Mouse (Mus musculus) cerebellum, adult (tissue): ENCODE measurements around the gene Gcnt7.

Source experiments
- ATAC-seq: cut with Nextera tagmentation; 2 replicates; pipeline ENCODE4 v1.9.2; 2017; ENCODE audit warnings: mild to moderate bottlenecking, moderate library complexity, mixed read lengths; ENCODE audit not compliant: insufficient number of reproducible peaks, low FRiP score, low TSS enrichment

The Gcnt7 gene

DNA sequence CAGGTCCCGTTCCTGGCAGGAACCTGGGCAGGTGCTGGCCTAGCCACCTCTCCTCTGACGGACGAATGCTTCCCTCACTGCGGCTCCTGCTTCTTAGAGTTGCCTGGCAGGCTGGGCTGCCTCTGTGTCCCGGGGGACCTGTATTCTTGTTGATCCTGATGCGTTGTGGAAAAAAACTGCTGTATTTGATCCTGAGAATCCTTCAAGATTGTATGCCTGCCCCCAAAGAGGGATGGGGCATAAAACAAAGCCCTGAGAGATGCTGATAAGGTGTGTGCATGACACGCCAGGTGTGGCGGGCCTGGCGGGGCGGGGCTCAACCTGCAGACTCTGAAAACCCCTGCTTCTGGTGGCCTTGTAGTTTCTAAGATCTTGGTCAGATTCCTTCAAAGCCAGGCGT lies at the start of gene Gcnt7:
Gcnt7 (minus strand) TSS at position 101 of the 400 bp plus-strand sequence.
- ATAC-seq: no peak

DNA sequence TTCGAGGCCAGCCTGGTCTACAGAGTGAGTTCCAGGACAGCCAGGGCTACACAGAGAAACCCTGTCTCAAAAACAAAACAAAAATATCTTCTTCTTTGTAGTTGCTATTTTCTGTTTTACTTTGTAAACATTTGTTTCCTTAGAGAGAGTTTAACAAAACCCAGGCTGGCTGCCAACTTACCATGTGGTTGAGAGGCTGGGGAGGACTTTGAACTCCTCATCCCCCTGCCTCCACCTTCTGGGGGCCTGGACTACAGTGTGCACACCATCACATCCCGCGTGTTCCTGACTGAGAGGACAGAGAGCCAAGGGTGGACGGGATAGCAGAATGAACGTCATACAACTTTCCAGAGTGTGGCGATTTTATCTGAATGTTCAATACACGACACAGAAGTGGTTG lies 47.7 kb upstream of the Gcnt7 start:
- ATAC-seq: no peak

DNA sequence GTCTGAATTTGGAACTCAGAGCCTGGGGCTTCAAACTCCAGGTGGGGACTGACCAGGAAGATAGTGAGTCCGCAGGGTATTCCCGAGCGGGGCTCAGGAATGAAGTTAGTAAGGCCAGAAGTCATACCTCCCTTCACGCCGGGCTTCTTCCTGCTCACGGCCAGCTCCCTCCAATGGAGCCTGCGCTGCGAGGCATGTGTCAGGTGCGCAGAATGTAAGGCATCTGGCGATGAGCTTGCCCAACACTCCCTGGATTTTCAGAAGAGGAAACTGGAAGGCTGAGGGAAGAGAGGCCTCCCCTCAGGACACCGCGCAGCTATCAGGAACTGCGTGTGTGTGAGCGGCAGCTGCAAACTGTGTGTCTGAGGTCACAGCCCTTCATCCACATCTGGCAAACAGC lies 43.8 kb upstream of the Gcnt7 start:
- no peak for ATAC-seq

DNA sequence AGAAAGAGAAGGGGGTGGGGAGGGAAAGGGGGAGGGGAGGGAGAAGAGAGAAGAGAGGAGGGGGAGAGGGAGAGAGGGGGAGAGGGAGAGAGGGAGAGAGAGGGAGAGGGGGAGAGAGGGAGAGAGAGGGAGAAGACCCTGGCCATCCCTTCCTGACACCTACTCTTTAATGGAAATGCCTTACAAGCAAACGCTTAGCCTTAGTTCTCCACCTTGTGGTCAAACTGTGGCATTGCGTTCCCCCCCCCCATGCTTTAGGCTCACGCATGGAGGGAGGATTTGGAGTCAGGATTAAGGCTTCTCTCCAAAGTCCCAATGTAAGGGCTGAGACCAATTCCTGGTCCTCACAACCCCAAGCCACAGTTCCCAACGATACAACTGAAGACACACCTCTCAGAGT lies 42.9 kb upstream of the Gcnt7 start:
- 0 out of 2 replicates have a peak, but pooled peaks have one; percentile 17 for ATAC-seq

DNA sequence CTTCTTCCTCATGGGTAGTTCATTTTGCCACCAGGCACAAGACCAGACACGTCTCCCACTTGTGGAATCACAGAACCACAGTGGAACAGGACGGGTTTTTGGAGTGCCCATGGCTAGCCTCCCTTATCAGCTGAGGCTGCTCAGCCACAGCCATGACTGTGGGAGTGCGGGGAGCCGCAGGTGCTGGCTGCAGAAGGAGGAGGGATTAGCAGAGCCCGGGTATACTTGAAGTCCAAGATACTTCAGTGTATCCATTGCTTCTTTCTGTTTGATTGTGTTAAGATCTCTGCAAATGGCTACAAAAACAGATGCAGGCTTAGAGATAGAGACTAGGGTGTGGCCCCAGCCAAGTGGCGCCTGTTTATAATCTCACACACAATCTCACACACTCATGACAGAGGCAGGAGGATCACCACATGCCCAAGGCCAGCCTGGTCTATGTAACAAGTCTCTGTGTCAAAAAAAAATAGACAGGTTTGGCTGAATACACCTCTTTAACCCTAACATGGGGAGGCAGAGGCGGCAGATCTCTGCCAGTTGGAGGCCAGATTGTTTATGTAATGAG lies 42.4 kb upstream of the Gcnt7 start:
- no peak for ATAC-seq

DNA sequence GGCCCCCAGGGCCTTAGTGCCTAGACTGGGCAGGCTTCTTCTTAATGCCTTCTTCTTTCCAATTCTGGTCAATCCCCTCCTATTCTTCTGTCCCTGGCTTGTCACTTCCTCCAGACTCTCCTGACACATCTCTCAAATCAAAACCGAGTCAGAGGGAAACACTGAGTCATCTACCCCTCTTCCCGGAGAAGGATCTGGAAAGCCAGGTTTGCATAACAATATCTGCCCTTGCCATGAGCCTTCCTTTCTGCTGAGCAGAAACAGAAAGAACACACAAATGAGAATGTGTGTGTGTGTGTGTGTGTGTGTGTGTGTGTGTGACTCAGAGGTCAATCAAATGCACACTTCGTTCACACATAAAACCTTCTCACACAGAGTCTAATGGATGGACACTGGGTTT lies 40.4 kb upstream of the Gcnt7 start:
- ATAC-seq: no peak

DNA sequence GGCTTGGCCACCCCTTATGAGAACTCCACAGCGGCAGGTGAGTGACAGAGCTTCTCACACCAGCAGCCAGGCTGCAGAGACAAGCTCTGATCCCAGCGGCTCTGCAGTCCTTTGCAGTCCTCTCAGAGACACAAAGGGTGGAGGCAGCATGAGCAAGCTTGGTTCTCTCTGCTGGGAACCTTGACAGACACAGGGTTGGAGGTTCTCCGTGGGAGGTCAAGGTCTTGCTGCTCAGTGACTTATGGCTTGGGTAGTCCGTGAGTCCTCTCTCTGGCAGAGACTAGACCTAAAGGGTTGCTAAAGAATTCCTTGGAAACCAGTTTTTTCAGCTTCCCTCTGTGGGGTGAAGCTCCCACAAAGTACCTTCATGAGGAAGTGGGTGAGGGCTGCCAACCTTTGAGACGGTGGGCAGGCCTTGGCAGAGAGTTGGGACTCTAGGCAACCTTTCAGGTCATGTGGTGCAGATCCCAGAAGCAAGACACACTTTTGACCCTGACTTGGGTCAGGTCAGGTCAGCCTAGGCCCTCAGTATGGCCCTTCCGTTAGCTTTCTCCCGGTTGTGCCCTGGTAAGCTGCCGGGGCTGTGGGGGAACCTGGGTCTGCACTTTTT lies 38.4 kb upstream of the Gcnt7 start:
- ATAC-seq: no peak

DNA sequence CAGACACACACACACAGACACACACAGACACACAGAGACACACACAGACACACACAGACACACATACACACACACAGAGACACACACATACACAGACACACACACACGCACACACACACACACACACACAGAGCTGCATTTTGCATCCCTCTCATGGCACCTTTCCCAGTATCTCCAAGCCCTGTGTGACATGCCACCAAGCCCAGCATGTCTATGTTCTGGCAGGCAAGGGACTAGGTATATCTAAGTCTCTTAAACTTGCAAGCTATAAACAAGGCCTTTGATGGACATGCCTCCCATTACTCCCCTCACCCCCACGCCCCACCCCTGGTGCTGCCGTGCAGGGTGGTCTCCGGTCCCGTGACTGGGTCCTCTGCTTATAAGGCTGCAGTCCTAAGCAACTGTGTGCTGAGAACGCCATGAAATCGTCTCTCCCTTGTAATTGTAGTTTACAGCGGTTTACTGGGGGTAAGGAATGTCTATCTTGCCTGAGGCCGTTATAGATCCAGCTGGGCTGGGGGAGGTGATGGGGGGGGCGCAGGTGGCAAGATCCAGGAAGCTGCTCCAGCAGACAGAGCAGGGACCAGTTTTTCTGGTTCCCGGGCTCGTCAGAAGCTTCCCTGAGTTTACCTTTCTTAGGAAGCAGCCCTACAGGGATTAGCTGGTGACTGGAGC lies 26.4 kb upstream of the Gcnt7 start:
- no peak for ATAC-seq

DNA sequence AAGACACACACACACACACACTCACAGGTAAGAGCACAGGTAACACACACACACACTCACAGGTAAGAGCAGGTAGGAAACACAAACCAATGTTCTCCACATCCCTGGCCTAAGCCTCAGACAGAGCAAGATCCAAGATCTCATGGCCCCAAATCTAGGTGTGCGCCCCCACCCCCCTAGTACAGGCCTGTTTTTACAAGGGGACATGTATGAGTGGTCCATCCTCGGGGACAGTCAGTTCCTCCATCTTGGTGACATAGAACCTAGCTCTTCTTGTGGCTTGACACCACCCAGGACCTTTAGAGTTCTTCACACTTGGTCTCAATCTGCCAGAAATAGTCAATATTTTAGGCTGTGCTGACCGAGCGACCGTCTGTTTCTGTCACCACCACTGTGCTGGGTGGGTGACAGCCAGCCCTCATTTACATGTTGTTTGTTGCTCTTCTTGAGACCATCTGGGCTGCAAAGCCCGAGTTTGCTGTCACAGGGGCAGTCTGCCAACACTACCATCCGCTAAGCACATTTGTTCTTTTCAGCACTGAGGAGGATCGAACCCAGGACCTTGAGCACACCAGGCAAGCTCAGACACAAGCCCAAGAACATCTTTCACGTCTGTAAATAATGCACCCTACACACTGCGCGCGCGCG lies 25.5 kb upstream of the Gcnt7 start:
- no peak for ATAC-seq

DNA sequence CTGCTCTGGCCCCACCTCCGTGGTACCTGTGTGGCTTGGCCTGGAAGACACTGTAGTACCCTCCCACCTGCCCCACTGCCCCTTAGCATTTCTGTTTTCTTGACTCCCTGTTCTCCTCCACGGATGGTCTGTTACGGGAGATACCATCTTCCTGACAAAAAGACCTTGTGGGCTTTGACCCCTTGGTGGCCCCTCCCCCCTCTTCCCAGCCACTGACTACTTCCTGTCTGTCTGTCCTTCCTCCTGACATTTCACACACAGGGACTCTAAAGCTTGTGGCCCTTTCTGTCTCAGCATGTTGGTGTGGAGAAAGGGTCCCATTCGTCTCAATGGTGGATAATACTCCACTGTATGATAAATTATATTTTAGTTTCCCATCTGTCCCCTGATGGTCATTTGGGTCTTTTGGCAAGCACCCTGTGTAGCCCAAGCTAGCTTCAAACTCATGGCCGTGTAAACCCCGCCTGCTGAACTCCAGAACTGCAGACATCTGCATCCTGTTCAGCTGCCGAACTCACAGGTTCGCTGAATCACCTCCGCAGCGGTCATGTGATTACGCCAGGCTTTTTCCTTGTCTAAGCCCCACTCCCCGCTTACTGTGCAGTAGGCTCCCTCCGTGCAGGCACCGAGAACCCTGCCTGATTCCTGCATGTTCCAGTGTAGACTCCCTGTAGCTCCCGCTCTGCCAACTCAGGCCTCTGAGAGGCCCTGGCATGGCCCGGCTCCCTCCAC lies 23.4 kb upstream of the Gcnt7 start:
- no peak for ATAC-seq

DNA sequence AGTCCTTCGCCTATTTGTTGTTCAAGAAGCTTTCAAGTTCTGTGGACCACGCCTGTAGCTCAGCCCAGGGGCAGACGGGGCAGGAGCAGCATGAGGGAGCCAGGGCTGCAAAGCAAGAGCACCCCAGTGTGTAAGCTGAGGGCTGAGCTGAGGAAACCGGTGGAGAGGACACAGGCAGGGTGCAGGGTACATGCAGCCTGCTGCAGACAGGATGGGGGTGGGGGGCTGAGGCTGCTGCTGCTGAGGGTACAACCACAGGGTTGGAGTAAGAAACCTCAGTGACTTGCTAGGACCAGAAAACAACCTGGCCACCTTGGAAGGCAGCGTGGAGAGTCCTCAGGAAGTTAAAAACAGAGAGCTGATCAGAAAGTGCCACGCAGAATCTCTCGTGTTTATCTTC lies 21.9 kb upstream of the Gcnt7 start:
- ATAC-seq: no peak

DNA sequence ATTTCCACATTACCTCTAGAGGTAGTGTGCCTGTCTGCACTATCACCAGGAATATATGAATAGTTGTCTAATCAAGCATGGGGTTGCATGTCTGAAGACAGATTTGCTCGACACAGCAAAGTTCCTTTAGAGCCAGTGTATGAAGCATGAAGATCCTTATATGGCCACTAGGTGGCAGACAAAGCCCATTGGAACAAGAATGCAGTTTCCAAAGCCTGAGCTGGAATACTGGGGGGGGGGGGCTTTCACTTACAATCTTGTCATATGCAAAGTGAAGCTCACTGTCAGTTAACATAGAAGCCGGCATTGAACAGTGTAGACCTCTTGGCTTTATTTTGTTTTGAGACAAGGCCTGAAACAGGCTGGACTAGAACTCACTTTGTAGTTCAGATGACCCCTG lies 19.5 kb upstream of the Gcnt7 start:
- ATAC-seq: peak; percentile 21; the same call in 1 of the 2 replicates

DNA sequence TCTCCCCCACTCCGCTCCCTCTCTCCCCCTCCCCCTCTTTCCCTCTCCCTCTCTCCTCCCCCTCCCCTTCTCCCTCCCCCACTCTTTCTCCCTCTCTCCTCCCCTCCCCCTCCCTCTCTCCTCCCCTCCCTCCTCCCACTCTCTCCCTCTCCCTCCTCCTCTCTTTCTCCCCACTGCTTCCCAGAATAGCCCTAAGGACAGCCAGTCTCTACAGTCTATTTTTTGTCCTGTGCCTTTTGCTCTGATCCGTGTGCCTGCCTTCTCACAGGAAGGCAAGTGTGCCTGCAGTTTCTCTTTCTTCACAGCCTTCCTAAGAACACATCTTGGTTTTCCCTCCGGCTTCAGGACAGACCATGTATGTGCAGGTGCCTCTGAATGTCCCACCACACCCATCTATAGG lies 19.0 kb upstream of the Gcnt7 start:
- 0 out of 2 replicates have a peak, but pooled peaks have one; percentile 2 for ATAC-seq

DNA sequence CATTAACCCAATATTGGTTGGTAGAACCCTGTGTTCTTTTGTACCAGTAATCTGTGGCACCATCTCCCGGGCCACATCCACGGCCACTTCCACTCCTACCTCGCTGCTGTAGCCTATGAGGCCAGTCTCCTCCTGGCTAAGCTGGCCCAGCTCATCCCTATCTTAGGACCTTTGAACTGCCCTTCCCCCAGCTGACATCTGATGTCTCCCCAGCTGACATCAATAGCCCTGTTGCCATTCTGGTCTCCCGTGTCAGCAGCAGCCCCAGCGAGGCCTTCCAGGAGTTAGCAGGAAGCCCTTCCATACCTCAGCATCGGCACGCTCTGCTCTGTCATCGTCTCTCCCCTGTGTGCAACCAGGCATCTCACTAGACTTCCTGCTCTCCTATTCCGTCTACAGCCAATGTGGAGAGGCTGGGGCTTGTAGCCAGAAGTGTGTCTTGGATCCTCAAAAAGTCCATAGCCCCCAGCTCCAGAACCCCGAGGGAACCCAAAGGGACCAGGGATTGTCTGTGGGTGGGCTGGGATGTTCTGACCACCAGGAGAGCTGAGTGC lies 18.4 kb upstream of the Gcnt7 start:
- ATAC-seq: no peak

DNA sequence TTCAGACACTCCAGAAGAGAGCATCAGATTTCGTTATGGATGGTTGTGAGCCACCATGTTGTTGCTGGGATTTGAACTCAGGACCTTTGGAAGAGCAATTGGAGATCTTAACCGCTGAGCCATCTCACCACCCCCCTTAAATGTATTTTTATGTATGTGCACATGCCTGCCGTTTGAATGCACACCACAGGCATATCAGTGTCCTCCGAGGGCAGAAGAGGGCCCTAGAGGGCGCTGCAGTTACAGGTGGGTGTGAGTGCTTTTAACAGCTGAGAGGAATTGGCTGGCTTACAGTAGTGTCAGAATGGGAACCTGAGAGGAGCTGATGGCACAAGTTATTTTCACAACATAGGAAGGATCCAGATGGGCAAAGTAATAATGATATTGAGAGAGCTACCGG lies 16.6 kb upstream of the Gcnt7 start:
- no peak for ATAC-seq

DNA sequence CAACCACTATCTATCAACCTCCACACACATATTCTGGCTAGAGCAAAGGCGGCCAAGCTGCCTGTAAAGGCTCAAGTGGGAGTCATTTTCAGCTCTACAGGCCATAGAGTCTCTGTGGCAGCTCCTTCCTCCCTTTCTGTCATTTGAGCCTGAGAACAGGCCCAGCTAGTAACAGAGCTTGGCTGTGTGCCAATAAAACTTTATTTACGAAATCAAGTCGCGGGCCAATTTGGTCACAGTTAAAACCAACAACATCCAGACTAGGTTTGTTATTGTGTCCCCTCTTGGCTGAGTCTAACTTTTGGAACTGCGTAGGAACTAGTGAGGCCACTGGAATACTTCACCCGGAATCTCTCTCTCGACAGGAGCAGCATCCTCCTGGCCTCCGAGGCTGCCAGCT lies 15.2 kb upstream of the Gcnt7 start:
- ATAC-seq: no peak

DNA sequence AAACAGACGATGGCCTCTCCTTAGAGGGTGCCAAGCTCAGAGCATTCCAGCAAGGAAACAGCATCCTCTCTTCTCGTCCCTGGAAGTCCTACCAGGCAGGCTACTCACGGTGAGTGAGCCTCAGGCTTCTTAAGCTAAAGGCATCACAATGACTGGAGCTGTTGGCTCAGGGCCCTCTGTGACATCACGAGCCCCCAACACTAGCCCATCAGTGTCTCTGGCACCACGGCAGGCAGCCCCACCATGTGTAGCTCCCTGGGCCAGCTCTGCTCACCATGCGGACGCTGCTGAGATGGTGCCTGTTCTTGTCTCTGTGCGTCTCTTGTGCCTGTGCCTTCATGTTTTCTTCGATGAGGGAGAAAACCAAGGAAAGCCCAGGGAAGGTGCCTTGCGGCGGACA lies 13.9 kb upstream of the Gcnt7 start, which contains the start of gene Fam209:
Fam209 (plus strand) TSS at position 203 of the 400 bp plus-strand sequence.
- no peak for ATAC-seq

DNA sequence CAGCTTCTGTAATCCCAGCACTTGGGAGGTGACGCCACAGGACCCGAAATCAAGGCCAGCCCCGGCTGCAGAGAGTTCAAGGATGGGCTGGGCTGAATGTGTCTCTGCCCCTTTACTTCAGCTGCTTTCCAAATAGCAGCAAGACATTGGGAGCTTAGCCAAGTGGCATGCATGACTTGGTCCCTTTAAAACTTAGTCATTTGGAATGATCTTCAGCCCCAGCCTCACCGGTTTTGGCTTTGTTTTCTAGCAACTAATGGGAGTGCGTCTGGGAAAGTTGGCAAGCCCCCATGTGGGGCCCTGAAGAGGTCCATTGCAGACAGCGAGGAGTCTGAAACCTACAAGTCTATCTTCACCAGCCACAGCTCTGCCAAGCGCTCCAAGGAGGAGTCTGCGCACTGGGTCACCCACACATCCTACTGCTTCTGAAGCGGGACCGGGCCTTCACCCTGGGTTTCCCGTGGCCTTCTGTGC lies 10.0 kb upstream of the Gcnt7 start:
- no peak for ATAC-seq

DNA sequence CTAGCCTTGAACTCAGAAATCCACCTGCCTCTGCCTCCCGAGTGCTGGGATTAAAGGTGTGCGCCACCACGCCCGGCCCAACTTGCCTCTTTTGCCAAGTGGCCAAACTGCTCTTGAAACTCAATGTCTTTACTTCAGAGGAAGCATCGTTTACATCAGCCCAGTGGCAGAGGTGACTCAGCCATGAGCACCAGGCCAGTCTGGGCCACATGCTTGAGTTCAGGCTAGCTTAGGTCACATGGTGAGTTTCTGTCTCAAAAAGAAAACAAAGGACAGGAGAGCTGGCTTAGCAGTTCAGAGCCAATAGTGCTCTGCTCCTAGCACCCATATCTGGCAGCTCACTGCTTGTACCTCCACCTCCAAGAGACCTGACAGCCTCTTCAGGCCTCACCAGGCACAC lies 8.8 kb upstream of the Gcnt7 start:
- ATAC-seq: no peak

DNA sequence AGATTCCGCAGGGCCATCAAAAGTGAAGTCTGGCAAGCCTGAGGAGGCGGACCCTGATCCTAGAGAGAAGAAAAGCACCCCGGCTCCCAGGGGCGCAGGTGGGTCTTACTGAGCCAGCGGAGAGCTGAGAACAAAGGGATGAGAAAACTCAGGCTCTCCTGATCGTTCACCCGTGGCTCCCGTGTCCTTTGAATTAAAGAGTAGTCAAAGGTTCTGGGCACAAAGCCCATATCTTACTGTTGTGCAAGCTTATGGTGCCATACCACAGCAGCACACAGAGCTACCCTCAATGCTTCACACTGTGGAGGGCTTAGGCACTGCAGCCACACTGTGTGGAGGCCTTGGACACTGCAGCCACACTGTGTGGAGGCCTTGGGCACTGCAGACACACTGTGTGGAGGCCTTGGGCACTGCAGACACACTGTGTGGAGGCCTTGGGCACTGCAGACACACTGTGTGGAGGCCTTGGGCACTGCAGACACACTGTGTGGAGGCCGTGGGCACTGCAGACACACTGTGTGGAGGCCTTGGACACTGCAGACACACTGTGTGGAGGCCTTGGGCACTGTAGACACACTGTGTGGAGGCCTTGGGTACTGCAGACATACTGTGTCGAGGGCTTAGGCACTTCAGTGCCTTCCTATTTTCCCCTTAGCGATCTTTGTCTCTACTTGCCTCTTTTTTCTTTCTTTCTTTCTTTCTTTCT lies 8.2 kb upstream of the Gcnt7 start:
- no peak for ATAC-seq
